18 mouse cellular contexts compared by ENCODE assay signal in the genomic region with DNA sequence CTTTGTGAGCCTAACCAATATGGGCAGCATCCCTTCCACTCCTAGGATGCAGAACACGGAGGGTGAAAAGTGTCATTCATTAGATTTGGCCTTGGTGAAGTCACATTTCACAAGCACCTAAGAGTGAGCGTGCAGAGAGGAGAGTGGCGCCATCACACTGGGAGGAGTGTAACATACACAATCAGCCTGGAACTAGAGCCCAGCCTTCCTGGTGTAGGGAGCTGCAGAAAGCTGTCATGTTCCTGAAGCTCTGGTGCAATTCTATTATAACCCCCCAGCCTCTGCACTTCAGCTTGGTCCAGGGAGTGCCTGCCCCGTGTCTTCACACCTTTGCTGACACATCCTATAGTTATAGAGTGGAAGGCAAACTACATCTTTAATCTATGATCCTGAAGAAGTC.
"Had no signal": no experiment of that assay in that cellular context is flagged by ENCODE, and none has a peak within 500 bp of the region (broad histone marks: within the 10 kb centered on the region; RNA-seq: fewer than 3 reads in every experiment).

No protein-coding gene starts in this region.

- ATAC-seq: midbrain, embryonic 16.5 days had no signal

- H3K36me3 ChIP-seq: midbrain, embryonic 12.5 days; neural tube, embryonic 15.5 days had no signal

- H3K27me3 ChIP-seq: midbrain, embryonic 12.5 days; neural tube, embryonic 13.5 days; neural tube, embryonic 15.5 days had no signal

- H3K4me1 ChIP-seq: neural tube, embryonic 13.5 days had no signal

- H3K9me3 ChIP-seq: midbrain, embryonic 10.5 days; midbrain, embryonic 12.5 days; neural tube, embryonic 13.5 days; neural tube, embryonic 15.5 days had no signal

- H3K9ac ChIP-seq: lung, embryonic 14.5 days; midbrain, embryonic 12.5 days; neural tube, embryonic 13.5 days; neural tube, embryonic 15.5 days had no signal

- H3K4me3 ChIP-seq: midbrain, embryonic 10.5 days; midbrain, embryonic 12.5 days; myocyte; neural tube, embryonic 13.5 days; neural tube, embryonic 15.5 days had no signal

- DNase-seq: lung, adult 18-20 months; lung, embryonic 14.5 days; lung, postnatal 10 days; lung, postnatal 4 days; midbrain, embryonic 14.5 days; right cerebral cortex, adult 18-20 months; right cerebral cortex, postnatal 25 days; right cerebral cortex, postnatal 4 days; spleen, adult 18-20 months; thymus, adult 18-20 months; thymus, postnatal 14 days; thymus, postnatal 36 days had no signal

- H3K4me2 ChIP-seq: lung, embryonic 14.5 days; midbrain, embryonic 12.5 days; neural tube, embryonic 13.5 days; neural tube, embryonic 15.5 days had no signal

- H3K27ac ChIP-seq: midbrain, embryonic 10.5 days; midbrain, embryonic 12.5 days; neural tube, embryonic 13.5 days; neural tube, embryonic 15.5 days had no signal
